Mouse (Mus musculus) hindbrain, embryonic 11.5 days (tissue): ENCODE data around the gene Ets1. TPM values are rescaled to one million over a fixed set of nuclear protein-coding genes. Genes with fewer than 3 reads are reported as not detected.

ENCODE experiments used
- ATAC-seq: fragments of 200-750 bp; cut with Nextera tagmentation; 2 replicates; pipeline ENCODE4 v1.8.0; 2017; ENCODE audit warnings: mild to moderate bottlenecking, moderate TSS enrichment, moderate library complexity; ENCODE audit not compliant: low FRiP score
- DNase-seq: peaks from one replicate; pipeline ENCODE4 v3.0.0-alpha.2; 2015; ENCODE audit warnings: low spot score
- H3K27ac ChIP-seq: fragments of 300-500 bp; sonication (generic); 2 replicates; pipeline ENCODE4 v1.5.1; 2014; ENCODE audit warnings: mild to moderate bottlenecking, low read depth, low read length
- H3K27me3 ChIP-seq: fragments of 300-500 bp; sonication (generic); 2 replicates; pipeline ENCODE4 v1.6.1; 2014; ENCODE audit warnings: mild to moderate bottlenecking, low read length, moderate library complexity, mixed read lengths; ENCODE audit not compliant: control insufficient read depth, insufficient read depth
- H3K36me3 ChIP-seq: fragments of 300-500 bp; sonication (generic); 2 replicates; pipeline ENCODE4 v1.6.1; 2014; ENCODE audit warnings: mild to moderate bottlenecking, low read length, moderate library complexity, mixed read lengths; ENCODE audit not compliant: control insufficient read depth, insufficient read depth
- H3K4me1 ChIP-seq: fragments of 300-500 bp; sonication (generic); replicated peaks from 2 replicates; pipeline ENCODE4 v1.6.1; 2014; ENCODE audit warnings: low read length, mixed read lengths; ENCODE audit not compliant: control insufficient read depth, insufficient read depth
- H3K4me2 ChIP-seq: fragments of 300-500 bp; sonication (generic); replicated peaks from 2 replicates; pipeline ENCODE4 v1.6.1; 2014; ENCODE audit warnings: mild to moderate bottlenecking, low read depth, low read length
- H3K4me3 ChIP-seq: fragments of 300-500 bp; sonication (generic); 2 replicates; pipeline ENCODE4 v1.5.1; 2014; ENCODE audit warnings: low read depth, low read length
- H3K9ac ChIP-seq: fragments of 300-500 bp; sonication (generic); 2 replicates; pipeline ENCODE4 v1.6.1; 2014; ENCODE audit warnings: low read depth, low read length
- H3K9me3 ChIP-seq: fragments of 300-500 bp; sonication (generic); 2 replicates; pipeline ENCODE4 v1.6.1; 2016; ENCODE audit warnings: low read length; ENCODE audit not compliant: control insufficient read depth
- WGBS: fragments of 180-500 bp; shearing (Covaris S2); extraction: QIAGEN DNeasy Blood & Tissue Kit; methylation state at CpG from one replicate; pipeline ENCODE4 v1.1.7; 2014; 5-methylcytosine and 5-hydroxymethylcytosine counted together
- polyA plus RNA-seq: library from polyadenylated mRNA; unstranded; fragments of >200 nt; fragmentation: Nextera tagmentation; extraction: Ambion mirVana; gene quantifications from 2 replicates; pipeline ENCODE4 v1.2.1, GENCODE M21; 2014

Gene Ets1
- polyA plus RNA-seq, 1 experiment from 2014 or later, result 24.3 TPM

- ATAC-seq, result no peak
- no peaks in the 10 kb centered on the region for H3K9me3 ChIP-seq
- 78% methylated on average over 5 of the region's 5 CpGs for WGBS
Observed at GRCm38 (mm10) chr9:32648286-32648685, 12.3 kb downstream of the Ets1 start.

DNA sequence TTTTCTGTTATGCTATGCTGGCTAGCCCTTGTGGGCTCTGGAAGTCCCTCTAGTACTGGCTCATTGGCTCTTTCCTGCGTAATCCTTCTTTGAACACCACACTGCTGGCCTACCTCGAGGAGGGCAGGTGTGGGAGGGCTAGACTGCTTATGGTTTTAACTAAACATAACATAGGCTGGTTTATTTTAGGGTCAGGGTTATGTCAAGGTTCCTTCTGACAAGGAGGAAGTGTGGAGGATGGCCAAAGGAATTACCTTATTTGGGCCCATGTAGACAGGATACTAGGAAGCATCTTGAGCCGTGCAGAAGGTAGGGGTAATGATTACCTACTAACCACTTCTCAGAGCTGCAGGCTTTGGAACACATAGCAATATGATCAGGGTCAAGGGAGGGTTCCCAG lies 14.7 kb downstream of the Ets1 start:
- H3K4me2 ChIP-seq, result no peak overlapping the region
- no peak overlapping the region for H3K27ac ChIP-seq
- no peaks in the 10 kb centered on the region for H3K36me3 ChIP-seq
- ATAC-seq (no peak), DNase-seq (no peak)
- WGBS, result 76% methylated on average over 3 of the region's 3 CpGs
- no peaks in the 10 kb centered on the region for H3K27me3 ChIP-seq
- H3K4me3 ChIP-seq, result no peak overlapping the region
- H3K9me3 ChIP-seq, result no peaks in the 10 kb centered on the region
- no peak overlapping the region for H3K9ac ChIP-seq
- no peaks in the 10 kb centered on the region for H3K4me1 ChIP-seq

More at GRCm38 (mm10) chr9:32648286-32648685, 12.3 kb downstream of the Ets1 start:
- no peak overlapping the region for H3K4me3 ChIP-seq
- H3K4me2 ChIP-seq, result no peak overlapping the region
- no peaks in the 10 kb centered on the region for H3K27me3 ChIP-seq
- H3K27ac ChIP-seq, result no peak overlapping the region
- no peaks in the 10 kb centered on the region for H3K4me1 ChIP-seq
- no peak overlapping the region for H3K9ac ChIP-seq
- no peaks in the 10 kb centered on the region for H3K36me3 ChIP-seq
- DNase-seq, result no peak

DNA sequence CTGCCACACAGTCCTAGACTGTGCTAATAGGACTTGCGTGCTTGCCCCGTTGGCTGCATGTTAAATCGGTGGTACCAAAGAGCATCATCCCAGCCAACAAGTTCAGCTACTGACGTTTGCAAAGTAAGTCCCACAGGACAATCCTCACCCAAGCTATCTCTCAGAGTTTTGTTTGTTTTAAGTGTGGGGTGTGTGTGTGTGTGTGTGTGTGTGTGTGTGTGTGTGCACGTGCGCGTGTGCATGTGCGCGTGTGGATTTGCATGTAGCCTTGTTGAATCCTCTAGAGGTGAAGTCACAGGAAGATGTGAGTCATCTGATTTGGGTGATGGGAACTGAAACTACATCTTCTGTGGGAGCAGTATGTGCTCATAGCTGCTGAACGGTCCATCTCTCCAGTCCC lies 16.1 kb downstream of the Ets1 start:
- ATAC-seq (no peak), DNase-seq (no peak)
- Histone ChIP-seq H3K36me3 (no peaks in the 10 kb centered on the region), H3K27me3 (no peaks in the 10 kb centered on the region), H3K9me3 (no peaks in the 10 kb centered on the region), H3K4me1 (no peaks in the 10 kb centered on the region), H3K9ac (no peak overlapping the region), H3K4me2 (no peak overlapping the region), H3K4me3 (no peak overlapping the region), H3K27ac (no peak overlapping the region)
- 95% methylated on average over 10 of the region's 10 CpGs for WGBS

DNA sequence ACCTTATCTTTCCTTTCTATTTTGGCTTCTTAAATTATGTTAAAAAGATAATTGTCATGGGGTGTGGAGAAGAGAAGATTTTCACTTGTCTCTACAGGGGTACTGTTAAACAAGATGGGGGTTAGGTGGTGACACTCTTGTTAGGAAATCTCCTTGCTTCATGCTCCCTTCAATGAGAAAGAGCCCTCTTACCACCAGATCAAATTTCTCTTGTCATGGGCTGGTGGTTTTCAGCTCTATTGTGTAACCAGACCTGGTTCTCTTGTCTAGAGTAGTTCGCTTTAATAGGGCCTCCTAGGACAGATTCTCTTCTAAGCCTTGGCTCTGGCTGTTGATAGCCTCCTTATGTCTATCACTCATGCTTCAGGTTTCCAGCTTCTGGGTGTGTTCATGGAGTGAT lies 18.3 kb downstream of the Ets1 start:
- Histone ChIP-seq H3K4me1 (no peaks in the 10 kb centered on the region), H3K36me3 (no peaks in the 10 kb centered on the region), H3K4me3 (no peak overlapping the region), H3K27ac (no peak overlapping the region), H3K27me3 (no peaks in the 10 kb centered on the region), H3K4me2 (no peak overlapping the region), H3K9me3 (no peaks in the 10 kb centered on the region), H3K9ac (no peak overlapping the region)
- 83% methylated on average over 1 of the region's 1 CpGs for WGBS
- DNase-seq (no peak), ATAC-seq (no peak)

DNA sequence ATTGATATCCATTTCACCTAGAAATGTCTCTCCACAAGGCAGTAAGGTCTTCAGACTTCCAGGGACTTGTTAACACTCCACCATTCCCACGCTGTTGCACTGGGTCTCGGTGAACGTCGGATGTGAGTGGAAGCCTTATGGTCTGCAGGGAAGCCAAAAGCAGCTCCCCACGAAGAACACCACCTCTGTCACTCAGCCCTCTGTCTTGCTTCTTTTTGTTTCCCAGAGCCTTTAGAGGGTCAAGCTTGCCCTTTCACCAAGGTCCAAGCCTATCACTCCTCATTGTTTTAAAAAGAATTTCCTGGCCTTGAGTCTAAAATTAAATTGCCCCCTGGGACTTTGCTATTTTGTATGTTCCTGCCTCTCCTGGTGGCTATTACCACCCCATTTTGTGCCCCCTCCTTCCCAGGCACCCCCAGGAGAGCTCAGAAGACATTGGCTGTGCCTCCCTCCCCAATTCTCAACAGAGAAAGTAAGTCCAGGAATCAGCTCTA lies 20.4 kb downstream of the Ets1 start:
- Histone ChIP-seq H3K27me3 (no peaks in the 10 kb centered on the region), H3K4me3 (no peak overlapping the region), H3K4me2 (no peak overlapping the region), H3K36me3 (no peaks in the 10 kb centered on the region), H3K9ac (no peak overlapping the region), H3K4me1 (no peaks in the 10 kb centered on the region), H3K27ac (no peak overlapping the region), H3K9me3 (no peaks in the 10 kb centered on the region)
- DNase-seq, result no peak
- 72% methylated on average over 5 of the region's 5 CpGs for WGBS
- no peak for ATAC-seq

GRCm38 (mm10) chr9:32657124-32657523 lies 21.1 kb downstream of the Ets1 start:
- Histone ChIP-seq H3K4me3 (no peak overlapping the region), H3K27me3 (no peaks in the 10 kb centered on the region), H3K36me3 (no peaks in the 10 kb centered on the region), H3K4me1 (no peaks in the 10 kb centered on the region), H3K4me2 (no peak overlapping the region), H3K9me3 (no peaks in the 10 kb centered on the region), H3K9ac (no peak overlapping the region), H3K27ac (no peak overlapping the region)
- ATAC-seq (no peak), DNase-seq (no peak)
- 68% methylated on average over 2 of the region's 2 CpGs for WGBS

DNA sequence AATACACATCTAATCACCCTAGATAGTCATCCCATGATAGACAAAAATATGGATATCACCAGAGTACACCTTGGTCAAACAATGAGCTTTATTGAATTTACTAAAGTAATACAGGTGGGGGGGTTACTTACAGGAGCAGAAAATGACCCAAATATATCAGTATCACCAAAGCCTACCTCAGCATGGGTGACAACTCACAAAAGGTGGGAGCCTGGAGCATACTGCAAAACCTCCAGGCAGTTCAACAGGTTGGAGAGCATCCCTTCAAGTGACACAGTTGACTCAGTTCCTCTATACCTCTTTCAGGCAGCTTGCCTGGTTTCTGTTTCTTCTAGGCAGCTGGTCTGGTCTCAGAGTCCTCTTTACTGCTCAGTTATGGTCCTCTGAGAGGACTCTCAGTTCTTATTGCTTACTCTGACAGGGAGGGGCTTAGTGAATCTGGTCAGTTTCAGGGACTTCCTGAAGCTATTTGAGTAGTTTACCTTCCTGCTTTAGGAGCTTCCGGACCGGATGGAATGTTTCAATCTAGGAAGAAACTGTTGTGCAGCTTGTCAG lies 24.5 kb downstream of the Ets1 start:
- H3K4me2 ChIP-seq, result no peak overlapping the region
- no peaks in the 10 kb centered on the region for H3K27me3 ChIP-seq
- no peak overlapping the region for H3K27ac ChIP-seq
- no peaks in the 10 kb centered on the region for H3K36me3 ChIP-seq
- H3K4me3 ChIP-seq, result no peak overlapping the region
- H3K4me1 ChIP-seq, result no peaks in the 10 kb centered on the region
- H3K9ac ChIP-seq, result no peak overlapping the region
- H3K9me3 ChIP-seq, result no peaks in the 10 kb centered on the region
- WGBS, result 86% methylated on average over 2 of the region's 2 CpGs
- no peak for ATAC-seq
- no peak for DNase-seq

DNA sequence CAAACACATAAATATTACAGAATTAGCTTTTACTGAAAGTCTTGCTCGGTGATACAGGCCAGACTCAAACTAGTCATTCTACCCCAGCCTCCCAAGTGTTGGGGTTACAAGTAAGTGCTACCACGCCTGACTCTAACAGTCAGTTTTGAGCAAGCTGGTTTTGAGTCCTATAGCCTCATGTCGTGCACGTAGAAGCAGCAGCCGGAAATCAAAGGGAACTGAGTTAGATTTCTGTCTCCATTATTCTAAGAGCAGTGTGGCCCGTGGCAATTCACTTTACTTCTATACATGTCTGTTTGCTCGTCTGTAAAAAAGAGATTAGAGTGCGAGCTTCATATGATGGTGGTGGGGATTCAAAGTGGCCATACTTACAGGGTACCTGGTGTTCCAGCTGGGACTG lies 25.1 kb downstream of the Ets1 start:
- Histone ChIP-seq H3K4me3 (no peak overlapping the region), H3K4me1 (no peaks in the 10 kb centered on the region), H3K36me3 (no peaks in the 10 kb centered on the region), H3K9me3 (no peaks in the 10 kb centered on the region), H3K4me2 (no peak overlapping the region), H3K9ac (no peak overlapping the region), H3K27me3 (no peaks in the 10 kb centered on the region), H3K27ac (no peak overlapping the region)
- WGBS, result 93% methylated on average over 8 of the region's 8 CpGs
- ATAC-seq, result no peak
- DNase-seq, result no peak

GRCm38 (mm10) chr9:32661561-32661960 lies 25.5 kb downstream of the Ets1 start:
- no peak overlapping the region for H3K4me2 ChIP-seq
- no peak overlapping the region for H3K9ac ChIP-seq
- 87% methylated on average over 4 of the region's 4 CpGs for WGBS
- H3K27me3 ChIP-seq, result no peaks in the 10 kb centered on the region
- H3K4me1 ChIP-seq, result no peaks in the 10 kb centered on the region
- no peak for DNase-seq
- ATAC-seq, result no peak
- H3K36me3 ChIP-seq, result no peaks in the 10 kb centered on the region
- H3K9me3 ChIP-seq, result no peaks in the 10 kb centered on the region
- H3K27ac ChIP-seq, result no peak overlapping the region
- H3K4me3 ChIP-seq, result no peak overlapping the region
